Mouse (Mus musculus) stomach, postnatal 0 days (tissue): ENCODE measurements around the gene Eogt.

ENCODE experiments used
- CTCF ChIP-seq: IDR thresholded peaks from 2 replicates; pipeline ENCODE4 v1.5.1; 2016; ENCODE audit warnings: antibody characterized with exemption, low read depth, mild to moderate bottlenecking, moderate library complexity
- EP300 ChIP-seq: optimal IDR thresholded peaks from 2 replicates; pipeline ENCODE3; 2016; ENCODE audit warnings: antibody characterized with exemption

- TF ChIP-seq EP300 (no peak), CTCF (peak; percentile 71)
Observed at GRCm38 (mm10) chr6:97104264-97104852, 44.6 kb downstream of the Eogt start.
